Mouse (Mus musculus) lung, postnatal 25 days (tissue): Measurements from ENCODE around the gene Lama1.
"Not testable (repeated sequence)": the region's sequence is repeated elsewhere in the genome, so short reads cannot be mapped to it uniquely, and the experiment has no call there.

Experiments
- DNase-seq: peaks from one replicate; pipeline ENCODE4 v3.0.0; 2022; ENCODE audit warnings: low spot score

The Lama1 gene

GRCm38 (mm10) chr17:67838948-67839347 lies 141.9 kb downstream of the Lama1 start:
- no peak for DNase-seq

GRCm38 (mm10) chr17:67841494-67841893 lies 144.4 kb downstream of the Lama1 start:
- not testable (repeated sequence) for DNase-seq

- DNase-seq: no peak
These were observed 164.1 kb downstream of the Lama1 start for GRCm38 (mm10) chr17:67861080-67861630.

- DNase-seq: peak; percentile 26
These were observed 164.9 kb downstream of the Lama1 start for GRCm38 (mm10) chr17:67861744-67862535.

GRCm38 (mm10) chr17:67864363-67864762 lies 167.3 kb downstream of the Lama1 start:
- no peak for DNase-seq

- no peak for DNase-seq
These were observed 167.9 kb downstream of the Lama1 start for GRCm38 (mm10) chr17:67864912-67865311.

GRCm38 (mm10) chr17:67866026-67866425 lies 169.0 kb downstream of the Lama1 start:
- DNase-seq: peak; percentile 7

- DNase-seq: no peak
These were observed 169.6 kb downstream of the Lama1 start for GRCm38 (mm10) chr17:67866541-67867241.

GRCm38 (mm10) chr17:67869731-67870601 lies 172.9 kb downstream of the Lama1 start:
- peak; percentile 24 for DNase-seq
